Mouse (Mus musculus) kidney, postnatal 0 days (tissue): ENCODE measurements at regions not wholly inside any gene's neighbourhood (a gene's known extent, or its start where the extent isn't known, plus 50 kb on each side); places are given as distances from the start of the nearest gene placed in this dataset.

Experiments used
- ATAC-seq: fragments of 200-750 bp; cut with Nextera tagmentation; replicated peaks from 2 replicates; pipeline ENCODE4 v1.8.0; 2017; ENCODE audit warnings: low read depth, moderate number of reproducible peaks, moderate TSS enrichment, moderate library complexity; ENCODE audit not compliant: low FRiP score
- DNase-seq: peaks from one replicate; pipeline ENCODE4 v3.0.0-alpha.2; 2016; ENCODE audit warnings: low spot score
- H3K27ac ChIP-seq: fragments of 300-500 bp; sonication (generic); 2 replicates; pipeline ENCODE4 v1.5.1; 2014; ENCODE audit warnings: mild to moderate bottlenecking
- H3K27me3 ChIP-seq: fragments of 300-500 bp; sonication (generic); 2 replicates; pipeline ENCODE4 v1.6.1; 2014; ENCODE audit warnings: low read length, mixed read lengths; ENCODE audit not compliant: insufficient read depth
- H3K36me3 ChIP-seq: fragments of 300-500 bp; sonication (generic); 2 replicates; pipeline ENCODE4 v1.6.1; 2014; ENCODE audit warnings: low read length, mixed read lengths; ENCODE audit not compliant: insufficient read depth
- H3K4me1 ChIP-seq: fragments of 300-500 bp; sonication (generic); replicated peaks from 2 replicates; pipeline ENCODE4 v1.6.1; 2014; ENCODE audit warnings: antibody characterized with exemption, low read length, mixed read lengths; ENCODE audit not compliant: insufficient read depth
- H3K4me2 ChIP-seq: fragments of 300-500 bp; sonication (generic); 2 replicates; pipeline ENCODE4 v1.6.1; 2014; ENCODE audit warnings: mild to moderate bottlenecking, low read length, moderate library complexity, mixed read lengths
- H3K4me3 ChIP-seq: fragments of 300-500 bp; sonication (generic); replicated peaks from 2 replicates; pipeline ENCODE4 v1.5.1; 2014; ENCODE audit warnings: low read depth, low read length
- H3K9ac ChIP-seq: fragments of 300-500 bp; sonication (generic); 2 replicates; pipeline ENCODE4 v1.6.1; 2014; ENCODE audit warnings: low read depth, low read length
- H3K9me3 ChIP-seq: fragments of 300-500 bp; sonication (generic); replicated peaks from 2 replicates; pipeline ENCODE4 v1.6.1; 2016; ENCODE audit warnings: low read length, inconsistent platforms, mixed read lengths
- CTCF ChIP-seq: IDR thresholded peaks from 2 replicates; pipeline ENCODE4 v1.5.1; 2016; ENCODE audit warnings: antibody characterized with exemption, low read depth, mild to moderate bottlenecking, moderate library complexity
- WGBS: fragments of 180-500 bp; shearing (Covaris S2); extraction: QIAGEN DNeasy Blood & Tissue Kit; methylation state at CpG from one replicate; pipeline ENCODE4 v1.1.7; 2014; 5-methylcytosine and 5-hydroxymethylcytosine counted together

DNA sequence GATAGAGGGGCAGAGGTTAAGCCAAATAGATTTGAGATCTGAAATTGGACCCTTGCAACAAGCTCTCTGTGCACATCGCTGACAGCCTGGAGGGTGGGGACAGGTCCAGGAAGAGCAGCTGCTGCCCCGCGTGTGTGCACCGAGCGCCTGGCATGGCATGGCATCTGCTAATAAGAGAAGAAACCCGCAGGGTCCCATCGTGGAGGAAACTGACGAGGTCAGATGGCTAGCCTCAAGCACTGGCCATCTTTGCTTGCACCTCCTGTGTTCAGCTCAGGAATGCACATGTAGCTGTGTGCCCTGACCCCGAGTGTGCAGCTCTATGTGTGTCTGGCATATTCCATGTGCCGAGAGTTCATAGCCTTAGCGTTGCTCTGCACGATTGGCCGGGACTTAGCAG is 161.7 kb upstream of the Mphosph6 start:
- 78% methylated on average over 13 of the region's 13 CpGs for WGBS
- Histone ChIP-seq H3K27me3 (no peaks in the 10 kb centered on the region), H3K9me3 (no peaks in the 10 kb centered on the region)

GRCm38 (mm10) chr8:117962666-117963065 is 160.9 kb upstream of the Mphosph6 start:
- no peak for TF ChIP-seq CTCF
- Histone ChIP-seq H3K27me3 (no peaks in the 10 kb centered on the region), H3K27ac (no peak overlapping the region), H3K4me3 (no peak overlapping the region), H3K4me2 (no peak overlapping the region), H3K36me3 (no peaks in the 10 kb centered on the region), H3K9ac (no peak overlapping the region), H3K4me1 (no peaks in the 10 kb centered on the region), H3K9me3 (no peaks in the 10 kb centered on the region)
- 50% methylated on average over 8 of the region's 8 CpGs for WGBS
- peak; percentile 8 for DNase-seq
- no peak for ATAC-seq

More for the DNA sequence above, 161.7 kb upstream of the Mphosph6 start:
- H3K4me2 ChIP-seq, result no peak overlapping the region
- no peak overlapping the region for H3K9ac ChIP-seq
- H3K27ac ChIP-seq, result no peak overlapping the region
- H3K4me1 ChIP-seq, result no peaks in the 10 kb centered on the region
- no peak overlapping the region for H3K4me3 ChIP-seq
- H3K36me3 ChIP-seq, result no peaks in the 10 kb centered on the region
- no peak for ATAC-seq
- TF ChIP-seq CTCF, result no peak
- DNase-seq, result no peak

GRCm38 (mm10) chr8:117959501-117959900 is 157.8 kb upstream of the Mphosph6 start:
- DNase-seq (no peak), ATAC-seq (no peak)
- Histone ChIP-seq H3K9me3 (no peaks in the 10 kb centered on the region), H3K4me3 (no peak overlapping the region), H3K4me1 (no peaks in the 10 kb centered on the region), H3K27me3 (no peaks in the 10 kb centered on the region), H3K27ac (no peak overlapping the region), H3K36me3 (no peaks in the 10 kb centered on the region), H3K9ac (no peak overlapping the region), H3K4me2 (no peak overlapping the region)
- 66% methylated on average over 8 of the region's 8 CpGs for WGBS
- no peak for TF ChIP-seq CTCF

GRCm38 (mm10) chr8:117958914-117959313 is 157.2 kb upstream of the Mphosph6 start:
- TF ChIP-seq CTCF, result peak; percentile 42
- Histone ChIP-seq H3K4me3 (no peak overlapping the region), H3K27ac (no peak overlapping the region), H3K36me3 (no peaks in the 10 kb centered on the region), H3K9me3 (no peaks in the 10 kb centered on the region), H3K4me1 (no peaks in the 10 kb centered on the region), H3K27me3 (no peaks in the 10 kb centered on the region), H3K4me2 (no peak overlapping the region), H3K9ac (no peak overlapping the region)
- DNase-seq (no peak), ATAC-seq (no peak)
- 44% methylated on average over 3 of the region's 3 CpGs for WGBS

DNA sequence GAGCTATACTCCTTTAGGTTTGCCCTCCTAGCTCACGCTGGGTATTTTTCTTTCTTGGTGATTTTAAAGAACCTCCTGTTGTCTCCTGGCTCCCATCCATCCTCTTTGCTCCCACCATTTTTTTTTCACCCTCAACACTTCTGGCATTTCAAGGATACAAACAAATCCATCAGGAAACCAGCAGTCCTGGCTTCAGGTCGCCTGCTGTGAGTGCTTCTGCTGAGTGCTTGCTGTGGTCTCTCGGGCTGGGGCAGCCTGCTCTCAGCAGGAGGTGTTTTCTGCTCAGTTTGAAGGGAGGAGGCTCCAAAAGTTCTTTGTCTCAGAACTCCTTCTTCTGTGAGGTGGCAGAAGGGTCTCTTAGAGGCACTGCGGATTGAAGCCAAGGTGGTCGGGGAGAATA is 149.9 kb upstream of the Mphosph6 start:
- DNase-seq (no peak), ATAC-seq (no peak)
- Histone ChIP-seq H3K27ac (no peak overlapping the region), H3K9ac (no peak overlapping the region), H3K4me2 (no peak overlapping the region), H3K9me3 (no peaks in the 10 kb centered on the region), H3K4me3 (no peak overlapping the region), H3K36me3 (no peaks in the 10 kb centered on the region), H3K27me3 (no peaks in the 10 kb centered on the region), H3K4me1 (no peaks in the 10 kb centered on the region)
- 44% methylated on average over 5 of the region's 5 CpGs for WGBS
- TF ChIP-seq CTCF, result no peak

DNA sequence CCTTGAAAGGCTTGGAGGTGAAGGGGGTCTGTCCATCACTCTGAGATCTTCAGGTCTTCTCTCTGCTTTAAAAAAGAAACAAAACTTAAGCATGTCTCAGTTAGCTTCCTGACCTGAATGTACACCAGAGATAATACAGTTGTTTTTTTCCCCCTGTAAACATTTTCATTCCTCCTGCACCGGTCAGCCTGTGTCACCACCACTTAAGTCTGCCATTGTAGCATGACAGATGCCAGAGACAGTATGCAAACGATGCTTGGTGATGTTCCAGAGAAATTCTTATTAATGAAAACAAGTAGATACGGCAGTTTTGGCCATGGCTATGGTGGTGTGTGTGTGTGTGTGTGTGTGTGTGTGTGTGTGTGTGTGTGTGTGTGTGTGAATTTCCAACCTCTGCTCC is 144.8 kb upstream of the Mphosph6 start:
- no peak overlapping the region for H3K4me2 ChIP-seq
- no peak overlapping the region for H3K27ac ChIP-seq
- H3K4me1 ChIP-seq, result no peaks in the 10 kb centered on the region
- no peak for TF ChIP-seq CTCF
- no peaks in the 10 kb centered on the region for H3K27me3 ChIP-seq
- 74% methylated on average over 3 of the region's 3 CpGs for WGBS
- ATAC-seq (no peak), DNase-seq (no peak)
- no peak overlapping the region for H3K9ac ChIP-seq
- no peak overlapping the region for H3K4me3 ChIP-seq
- no peaks in the 10 kb centered on the region for H3K36me3 ChIP-seq
- no peaks in the 10 kb centered on the region for H3K9me3 ChIP-seq

- no peaks in the 10 kb centered on the region for H3K27me3 ChIP-seq
- no peak for ATAC-seq
These were observed 132.9 kb upstream of the Mphosph6 start for GRCm38 (mm10) chr8:117934566-117935094.

More at GRCm38 (mm10) chr8:117934566-117935094, 132.9 kb upstream of the Mphosph6 start:
- no peaks in the 10 kb centered on the region for H3K9me3 ChIP-seq
- H3K9ac ChIP-seq, result no peak overlapping the region
- H3K4me2 ChIP-seq, result no peak overlapping the region
- no peak overlapping the region for H3K4me3 ChIP-seq
- H3K36me3 ChIP-seq, result no peaks in the 10 kb centered on the region
- H3K27ac ChIP-seq, result no peak overlapping the region
- WGBS, result 94% methylated on average over 16 of the region's 16 CpGs
- TF ChIP-seq CTCF, result no peak
- no peak for DNase-seq
- H3K4me1 ChIP-seq, result no peaks in the 10 kb centered on the region
